Mouse (Mus musculus): Measurements from ENCODE around the gene Dok3.

- no peak for TF ChIP-seq CTCF (IDR thresholded peaks at IDR 0.05; ENCODE audit: control insufficient read depth, insufficient read depth, insufficient replicate concordance, low read depth, low read length)
- no peak for TF ChIP-seq POLR2A (IDR thresholded peaks at IDR 0.05; ENCODE audit: control insufficient read depth, low read depth, low read length)
These were observed 41.3 kb downstream of the Dok3 start, which contains the start of gene Dbn1 for GRCm38 (mm10) chr13:55487578-55488498.

Measured in testis, adult 2 months (tissue).